Mouse (Mus musculus): ENCODE measurements at regions not wholly inside any gene's neighbourhood (a gene's known extent, or its start where the extent isn't known, plus 50 kb on each side); places are given as distances from the start of the nearest gene placed in this dataset.

GRCm38 (mm10) chr9:116388025-116388424 is 212.9 kb upstream of the Tgfbr2 start:
- H3K4me3 ChIP-seq (ENCODE audit: low read depth, low read length), result no peak overlapping the region
- no peaks in the 10 kb centered on the region for H3K36me3 ChIP-seq (ENCODE audit: control insufficient read depth, insufficient read depth, low read length)
- 91% methylated on average over 9 of the region's 9 CpGs for WGBS
- no peak overlapping the region for H3K4me2 ChIP-seq (ENCODE audit: low read length)
- ATAC-seq (replicated peaks; ENCODE audit: low FRiP score, low TSS enrichment, low read depth) (no peak), DNase-seq (ENCODE audit: low spot score) (no peak)
- no peaks in the 10 kb centered on the region for H3K9me3 ChIP-seq (ENCODE audit: control insufficient read depth, low read length)
- H3K9ac ChIP-seq (ENCODE audit: low read length), result no peak overlapping the region
- H3K27ac ChIP-seq (ENCODE audit: low read depth), result no peak overlapping the region
- no peaks in the 10 kb centered on the region for H3K27me3 ChIP-seq (replicated peaks; ENCODE audit: control insufficient read depth, insufficient read depth, low read length)
- H3K4me1 ChIP-seq (replicated peaks; ENCODE audit: control insufficient read depth, insufficient read depth, low read length), result peaks cover 18% of the 10 kb centered on the region

GRCm38 (mm10) chr9:116384176-116385076 is 209.3 kb upstream of the Tgfbr2 start:
- Histone ChIP-seq H3K4me3 (ENCODE audit: low read depth, low read length) (no peak overlapping the region), H3K27me3 (replicated peaks; ENCODE audit: control insufficient read depth, insufficient read depth, low read length) (no peaks in the 10 kb centered on the region), H3K4me2 (ENCODE audit: low read length) (peak overlapping the region; percentile 51), H3K36me3 (ENCODE audit: control insufficient read depth, insufficient read depth, low read length) (no peaks in the 10 kb centered on the region), H3K4me1 (replicated peaks; ENCODE audit: control insufficient read depth, insufficient read depth, low read length) (peaks cover 19% of the 10 kb centered on the region), H3K9ac (ENCODE audit: low read length) (no peak overlapping the region), H3K27ac (ENCODE audit: low read depth) (peak overlapping the region; percentile 88), H3K9me3 (ENCODE audit: control insufficient read depth, low read length) (no peaks in the 10 kb centered on the region)
- DNase-seq (ENCODE audit: low spot score) (peak; percentile 78), ATAC-seq (replicated peaks; ENCODE audit: low FRiP score, low TSS enrichment, low read depth) (peak; percentile 36; the same call in 1 of the 2 replicates)
- WGBS, result 52% methylated on average over 21 of the region's 21 CpGs

GRCm38 (mm10) chr9:116383411-116384101 is 208.4 kb upstream of the Tgfbr2 start:
- Histone ChIP-seq H3K27ac (ENCODE audit: low read depth) (peak overlapping the region; percentile 88), H3K4me2 (ENCODE audit: low read length) (peak overlapping the region; percentile 51), H3K36me3 (ENCODE audit: control insufficient read depth, insufficient read depth, low read length) (no peaks in the 10 kb centered on the region), H3K27me3 (replicated peaks; ENCODE audit: control insufficient read depth, insufficient read depth, low read length) (no peaks in the 10 kb centered on the region), H3K4me1 (replicated peaks; ENCODE audit: control insufficient read depth, insufficient read depth, low read length) (peaks cover 19% of the 10 kb centered on the region), H3K9ac (ENCODE audit: low read length) (peak overlapping the region; percentile 22; the same call in 1 of the 2 replicates), H3K4me3 (ENCODE audit: low read depth, low read length) (0 out of 2 replicates have a peak overlapping the region, but pooled peaks have one; percentile 2), H3K9me3 (ENCODE audit: control insufficient read depth, low read length) (no peaks in the 10 kb centered on the region)
- DNase-seq (ENCODE audit: low spot score), result peak; percentile 77
- 8% methylated on average over 18 of the region's 18 CpGs for WGBS
- ATAC-seq (replicated peaks; ENCODE audit: low FRiP score, low TSS enrichment, low read depth), result peak; percentile 88

- Histone ChIP-seq H3K4me2 (ENCODE audit: low read length) (no peak overlapping the region), H3K36me3 (ENCODE audit: control insufficient read depth, insufficient read depth, low read length) (no peaks in the 10 kb centered on the region), H3K27me3 (replicated peaks; ENCODE audit: control insufficient read depth, insufficient read depth, low read length) (no peaks in the 10 kb centered on the region), H3K4me1 (replicated peaks; ENCODE audit: control insufficient read depth, insufficient read depth, low read length) (peaks cover 4% of the 10 kb centered on the region; the same call in 1 of the 2 replicates), H3K4me3 (ENCODE audit: low read depth, low read length) (no peak overlapping the region), H3K27ac (ENCODE audit: low read depth) (no peak overlapping the region), H3K9me3 (ENCODE audit: control insufficient read depth, low read length) (no peaks in the 10 kb centered on the region), H3K9ac (ENCODE audit: low read length) (no peak overlapping the region)
- DNase-seq (ENCODE audit: low spot score), result no peak
- WGBS, result 59% methylated on average over 1 of the region's 1 CpGs
- no peak for ATAC-seq (replicated peaks; ENCODE audit: low FRiP score, low TSS enrichment, low read depth)
Measured at GRCm38 (mm10) chr9:116377706-116378105, 202.5 kb upstream of the Tgfbr2 start.

- H3K4me2 ChIP-seq (ENCODE audit: low read length), result no peak overlapping the region
- H3K9ac ChIP-seq (ENCODE audit: low read length), result no peak overlapping the region
- no peak for ATAC-seq (replicated peaks; ENCODE audit: low FRiP score, low TSS enrichment, low read depth)
- no peaks in the 10 kb centered on the region for H3K27me3 ChIP-seq (replicated peaks; ENCODE audit: control insufficient read depth, insufficient read depth, low read length)
- WGBS, result 66% methylated on average over 12 of the region's 12 CpGs
- H3K9me3 ChIP-seq (ENCODE audit: control insufficient read depth, low read length), result no peaks in the 10 kb centered on the region
- H3K4me3 ChIP-seq (ENCODE audit: low read depth, low read length), result no peak overlapping the region
- no peak for DNase-seq (ENCODE audit: low spot score)
- peaks cover 4% of the 10 kb centered on the region; the same call in 1 of the 2 replicates for H3K4me1 ChIP-seq (replicated peaks; ENCODE audit: control insufficient read depth, insufficient read depth, low read length)
- no peaks in the 10 kb centered on the region for H3K36me3 ChIP-seq (ENCODE audit: control insufficient read depth, insufficient read depth, low read length)
- 0 out of 2 replicates have a peak overlapping the region, but pooled peaks have one; percentile 33 for H3K27ac ChIP-seq (ENCODE audit: low read depth)
Measured at GRCm38 (mm10) chr9:116375658-116376357, 200.6 kb upstream of the Tgfbr2 start.

- no peak overlapping the region for H3K4me2 ChIP-seq (ENCODE audit: low read length)
- peaks cover 4% of the 10 kb centered on the region; the same call in 1 of the 2 replicates for H3K4me1 ChIP-seq (replicated peaks; ENCODE audit: control insufficient read depth, insufficient read depth, low read length)
- H3K27me3 ChIP-seq (replicated peaks; ENCODE audit: control insufficient read depth, insufficient read depth, low read length), result no peaks in the 10 kb centered on the region
- 55% methylated on average over 4 of the region's 4 CpGs for WGBS
- no peak for DNase-seq (ENCODE audit: low spot score)
- H3K9ac ChIP-seq (ENCODE audit: low read length), result no peak overlapping the region
- no peak overlapping the region for H3K4me3 ChIP-seq (ENCODE audit: low read depth, low read length)
- H3K36me3 ChIP-seq (ENCODE audit: control insufficient read depth, insufficient read depth, low read length), result no peaks in the 10 kb centered on the region
- no peak for ATAC-seq (replicated peaks; ENCODE audit: low FRiP score, low TSS enrichment, low read depth)
- H3K9me3 ChIP-seq (ENCODE audit: control insufficient read depth, low read length), result no peaks in the 10 kb centered on the region
- H3K27ac ChIP-seq (ENCODE audit: low read depth), result no peak overlapping the region
Measured at GRCm38 (mm10) chr9:116374343-116374742, 199.2 kb upstream of the Tgfbr2 start.

GRCm38 (mm10) chr9:116373396-116373795 is 198.2 kb upstream of the Tgfbr2 start:
- 80% methylated on average over 3 of the region's 3 CpGs for WGBS
- H3K27ac ChIP-seq (ENCODE audit: low read depth), result no peak overlapping the region
- H3K27me3 ChIP-seq (replicated peaks; ENCODE audit: control insufficient read depth, insufficient read depth, low read length), result no peaks in the 10 kb centered on the region
- H3K9ac ChIP-seq (ENCODE audit: low read length), result no peak overlapping the region
- no peak for ATAC-seq (replicated peaks; ENCODE audit: low FRiP score, low TSS enrichment, low read depth)
- no peak overlapping the region for H3K4me2 ChIP-seq (ENCODE audit: low read length)
- no peak overlapping the region for H3K4me3 ChIP-seq (ENCODE audit: low read depth, low read length)
- DNase-seq (ENCODE audit: low spot score), result no peak
- H3K9me3 ChIP-seq (ENCODE audit: control insufficient read depth, low read length), result no peaks in the 10 kb centered on the region
- peaks cover 4% of the 10 kb centered on the region; the same call in 1 of the 2 replicates for H3K4me1 ChIP-seq (replicated peaks; ENCODE audit: control insufficient read depth, insufficient read depth, low read length)
- H3K36me3 ChIP-seq (ENCODE audit: control insufficient read depth, insufficient read depth, low read length), result no peaks in the 10 kb centered on the region

GRCm38 (mm10) chr9:116369059-116369718 is 194.0 kb upstream of the Tgfbr2 start:
- no peak overlapping the region for H3K27ac ChIP-seq (ENCODE audit: low read depth)
- DNase-seq (ENCODE audit: low spot score), result no peak
- no peak for ATAC-seq (replicated peaks; ENCODE audit: low FRiP score, low TSS enrichment, low read depth)

More at GRCm38 (mm10) chr9:116369059-116369718, 194.0 kb upstream of the Tgfbr2 start:
- Histone ChIP-seq H3K9me3 (ENCODE audit: control insufficient read depth, low read length) (no peaks in the 10 kb centered on the region), H3K4me1 (replicated peaks; ENCODE audit: control insufficient read depth, insufficient read depth, low read length) (no peaks in the 10 kb centered on the region), H3K4me3 (ENCODE audit: low read depth, low read length) (no peak overlapping the region), H3K27me3 (replicated peaks; ENCODE audit: control insufficient read depth, insufficient read depth, low read length) (no peaks in the 10 kb centered on the region), H3K9ac (ENCODE audit: low read length) (no peak overlapping the region), H3K36me3 (ENCODE audit: control insufficient read depth, insufficient read depth, low read length) (no peaks in the 10 kb centered on the region), H3K4me2 (ENCODE audit: low read length) (no peak overlapping the region)
